Mouse (Mus musculus): Measurements from ENCODE around the gene Cyp2f2. TPM values are rescaled to one million over a fixed set of nuclear protein-coding genes. Genes with fewer than 3 reads are reported as not detected.
A peak's percentile ranks its signal among the peaks of the same experiment; 100 is the strongest.

Cyp2f2 gene
- polyA plus RNA-seq, 2 experiments, result 0.11 TPM; not detected in 1

DNA sequence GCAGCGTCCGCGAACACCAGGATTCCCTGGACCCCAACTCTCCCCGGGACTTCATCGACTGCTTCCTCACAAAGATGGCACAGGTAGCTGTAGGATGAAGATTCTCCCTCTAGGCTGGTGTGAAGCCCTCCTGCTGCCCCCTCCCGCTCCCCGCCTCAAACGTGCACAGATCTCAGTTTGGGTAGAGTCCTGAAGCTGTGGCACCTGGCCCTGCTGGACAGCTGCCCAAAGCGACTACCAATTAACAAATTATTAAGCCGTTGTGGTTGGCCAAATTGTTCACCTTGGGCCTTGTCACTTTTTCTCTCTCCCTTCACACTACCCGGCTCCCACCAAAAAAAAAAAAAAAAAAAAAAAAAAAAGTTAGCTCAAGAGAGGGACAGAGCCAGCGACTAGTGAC is 10.1 kb downstream of the Cyp2f2 start:
- H3K4me2 ChIP-seq (replicated peaks; ENCODE audit: low read depth, low read length, severe bottlenecking), result no peak overlapping the region
- no peaks in the 10 kb centered on the region for H3K4me1 ChIP-seq (ENCODE audit: control insufficient read depth, insufficient read depth, low read length)
- H3K27me3 ChIP-seq (ENCODE audit: control insufficient read depth, insufficient read depth, low read length), result no peaks in the 10 kb centered on the region
- ATAC-seq (ENCODE audit: low FRiP score, low read depth) (no peak), DNase-seq (ENCODE audit: low spot score) (no peak)
- no peak overlapping the region for H3K9ac ChIP-seq (ENCODE audit: low read depth, low read length, severe bottlenecking)
- no peaks in the 10 kb centered on the region for H3K36me3 ChIP-seq (ENCODE audit: control insufficient read depth, insufficient read depth, low read length)
- no peak for TF ChIP-seq POLR2A (IDR thresholded peaks at IDR 0.05; ENCODE audit: borderline replicate concordance, extremely low read depth, insufficient read depth, insufficient read length)
- 79% methylated on average over 12 of the region's 12 CpGs for WGBS
- H3K9me3 ChIP-seq (ENCODE audit: control insufficient read depth, low read length), result no peaks in the 10 kb centered on the region
- H3K4me3 ChIP-seq (replicated peaks; ENCODE audit: low read length), result no peak overlapping the region
- H3K27ac ChIP-seq (replicated peaks; ENCODE audit: low read depth, low read length), result no peak overlapping the region

DNA sequence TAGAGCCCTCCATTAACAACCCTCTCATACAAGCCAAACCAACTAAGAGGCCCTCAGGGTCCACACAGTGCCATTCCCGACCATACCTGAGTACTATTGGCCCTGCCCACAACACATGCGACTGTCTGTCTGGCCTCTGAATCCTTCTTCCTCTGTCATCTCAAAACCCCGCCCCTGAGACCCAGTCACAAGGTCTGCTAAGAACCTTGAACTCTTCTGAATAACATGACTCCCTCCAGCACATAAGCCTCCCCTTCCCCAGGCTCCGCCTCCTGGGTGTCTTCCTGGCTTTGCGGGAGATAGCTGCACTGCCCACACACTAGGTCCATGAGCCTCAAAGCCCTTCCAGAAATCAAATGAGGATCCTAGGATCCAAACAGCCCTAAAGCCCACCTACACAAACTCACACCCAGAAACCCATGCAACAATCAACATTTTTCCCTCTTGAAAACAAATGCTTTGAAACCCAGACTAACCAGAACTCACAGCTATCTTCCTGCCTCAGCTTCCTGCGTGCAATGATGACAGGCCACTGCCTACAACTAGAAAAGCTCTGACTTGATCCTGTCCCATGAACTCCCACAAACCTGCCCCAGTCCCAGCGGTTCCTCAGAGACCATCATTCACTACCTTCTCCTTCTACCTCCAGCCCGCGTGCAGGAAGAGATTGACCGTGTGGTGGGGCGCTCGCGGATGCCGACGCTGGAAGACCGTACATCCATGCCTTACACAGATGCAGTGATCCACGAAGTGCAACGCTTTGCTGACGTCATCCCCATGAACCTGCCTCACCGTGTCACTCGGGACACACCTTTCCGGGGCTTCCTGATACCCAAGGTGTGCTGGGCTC is 11.0 kb downstream of the Cyp2f2 start:
- Histone ChIP-seq H3K4me3 (replicated peaks; ENCODE audit: low read length) (no peak overlapping the region), H3K9ac (ENCODE audit: low read depth, low read length, severe bottlenecking) (no peak overlapping the region), H3K4me2 (replicated peaks; ENCODE audit: low read depth, low read length, severe bottlenecking) (no peak overlapping the region), H3K36me3 (ENCODE audit: control insufficient read depth, insufficient read depth, low read length) (no peaks in the 10 kb centered on the region), H3K27me3 (ENCODE audit: control insufficient read depth, insufficient read depth, low read length) (no peaks in the 10 kb centered on the region), H3K4me1 (ENCODE audit: control insufficient read depth, insufficient read depth, low read length) (no peaks in the 10 kb centered on the region), H3K9me3 (ENCODE audit: control insufficient read depth, low read length) (no peaks in the 10 kb centered on the region), H3K27ac (replicated peaks; ENCODE audit: low read depth, low read length) (no peak overlapping the region)
- no peak for ATAC-seq (ENCODE audit: low FRiP score, low read depth)
- no peak for TF ChIP-seq POLR2A (IDR thresholded peaks at IDR 0.05; ENCODE audit: borderline replicate concordance, extremely low read depth, insufficient read depth, insufficient read length)
- no peak for DNase-seq (ENCODE audit: low spot score)
- 85% methylated on average over 22 of the region's 22 CpGs for WGBS

- no peak overlapping the region for H3K4me3 ChIP-seq (replicated peaks; ENCODE audit: low read length)
- H3K9ac ChIP-seq (ENCODE audit: low read depth, low read length, severe bottlenecking), result no peak overlapping the region
- no peaks in the 10 kb centered on the region for H3K9me3 ChIP-seq (ENCODE audit: control insufficient read depth, low read length)
- no peak overlapping the region for H3K4me2 ChIP-seq (replicated peaks; ENCODE audit: low read depth, low read length, severe bottlenecking)
- H3K27me3 ChIP-seq (ENCODE audit: control insufficient read depth, insufficient read depth, low read length), result no peaks in the 10 kb centered on the region
- DNase-seq (ENCODE audit: low spot score) (no peak), ATAC-seq (ENCODE audit: low FRiP score, low read depth) (no peak)
- H3K27ac ChIP-seq (replicated peaks; ENCODE audit: low read depth, low read length), result no peak overlapping the region
- no peaks in the 10 kb centered on the region for H3K36me3 ChIP-seq (ENCODE audit: control insufficient read depth, insufficient read depth, low read length)
- 70% methylated on average over 2 of the region's 2 CpGs for WGBS
- no peaks in the 10 kb centered on the region for H3K4me1 ChIP-seq (ENCODE audit: control insufficient read depth, insufficient read depth, low read length)
- no peak for TF ChIP-seq POLR2A (IDR thresholded peaks at IDR 0.05; ENCODE audit: borderline replicate concordance, extremely low read depth, insufficient read depth, insufficient read length)
Measured at GRCm38 (mm10) chr7:27131387-27131786, 11.7 kb downstream of the Cyp2f2 start.

- Histone ChIP-seq H3K4me1 (ENCODE audit: control insufficient read depth, insufficient read depth, low read length) (no peaks in the 10 kb centered on the region), H3K4me3 (replicated peaks; ENCODE audit: low read length) (no peak overlapping the region), H3K27me3 (ENCODE audit: control insufficient read depth, insufficient read depth, low read length) (no peaks in the 10 kb centered on the region), H3K36me3 (ENCODE audit: control insufficient read depth, insufficient read depth, low read length) (no peaks in the 10 kb centered on the region), H3K9ac (ENCODE audit: low read depth, low read length, severe bottlenecking) (no peak overlapping the region), H3K4me2 (replicated peaks; ENCODE audit: low read depth, low read length, severe bottlenecking) (peak overlapping the region; percentile 25; the same call in 1 of the 2 replicates), H3K27ac (replicated peaks; ENCODE audit: low read depth, low read length) (no peak overlapping the region), H3K9me3 (ENCODE audit: control insufficient read depth, low read length) (no peaks in the 10 kb centered on the region)
- WGBS, result 9% methylated on average over 10 of the region's 10 CpGs
- no peak for TF ChIP-seq POLR2A (IDR thresholded peaks at IDR 0.05; ENCODE audit: borderline replicate concordance, extremely low read depth, insufficient read depth, insufficient read length)
- ATAC-seq (ENCODE audit: low FRiP score, low read depth) (0 out of 2 replicates have a peak, but pooled peaks have one; percentile 23), DNase-seq (ENCODE audit: low spot score) (peak; percentile 83)
Measured at GRCm38 (mm10) chr7:27132588-27132987, 12.9 kb downstream of the Cyp2f2 start.

DNA sequence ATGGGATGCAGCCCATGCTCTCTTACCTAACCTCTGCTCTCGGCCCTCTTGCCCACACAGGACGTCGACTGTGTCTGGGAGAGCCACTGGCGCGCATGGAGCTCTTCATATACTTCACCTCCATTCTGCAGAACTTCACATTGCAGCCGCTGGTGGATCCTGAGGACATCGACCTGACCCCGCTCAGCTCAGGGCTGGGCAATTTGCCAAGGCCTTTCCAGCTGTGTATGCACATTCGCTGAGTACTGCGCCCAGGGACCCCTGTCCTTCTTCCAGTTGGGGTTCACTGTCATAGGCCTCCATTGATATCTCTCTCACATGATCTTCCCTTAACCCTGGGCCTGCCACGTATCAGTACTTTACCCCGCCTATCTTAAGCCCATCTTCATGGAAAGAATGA is 13.4 kb downstream of the Cyp2f2 start:
- H3K27ac ChIP-seq (replicated peaks; ENCODE audit: low read depth, low read length), result no peak overlapping the region
- WGBS, result 66% methylated on average over 12 of the region's 12 CpGs
- H3K36me3 ChIP-seq (ENCODE audit: control insufficient read depth, insufficient read depth, low read length), result no peaks in the 10 kb centered on the region
- no peaks in the 10 kb centered on the region for H3K9me3 ChIP-seq (ENCODE audit: control insufficient read depth, low read length)
- no peak for DNase-seq (ENCODE audit: low spot score)
- H3K4me2 ChIP-seq (replicated peaks; ENCODE audit: low read depth, low read length, severe bottlenecking), result no peak overlapping the region
- no peaks in the 10 kb centered on the region for H3K27me3 ChIP-seq (ENCODE audit: control insufficient read depth, insufficient read depth, low read length)
- no peak for TF ChIP-seq POLR2A (IDR thresholded peaks at IDR 0.05; ENCODE audit: borderline replicate concordance, extremely low read depth, insufficient read depth, insufficient read length)
- ATAC-seq (ENCODE audit: low FRiP score, low read depth), result peak; percentile 11; the same call in 1 of the 2 replicates
- H3K4me1 ChIP-seq (ENCODE audit: control insufficient read depth, insufficient read depth, low read length), result no peaks in the 10 kb centered on the region
- H3K4me3 ChIP-seq (replicated peaks; ENCODE audit: low read length), result no peak overlapping the region
- H3K9ac ChIP-seq (ENCODE audit: low read depth, low read length, severe bottlenecking), result no peak overlapping the region
